Mouse (Mus musculus): Measurements from ENCODE around the gene Tssk6. TPM values are rescaled to one million over a fixed set of nuclear protein-coding genes. Genes with fewer than 3 reads are reported as not detected.
A peak's percentile ranks its signal among the peaks of the same experiment; 100 is the strongest.

The Tssk6 gene
- total and polyA plus RNA-seq, 3 experiments = 0.16 to 0.49 (median 0.23) TPM

DNA sequence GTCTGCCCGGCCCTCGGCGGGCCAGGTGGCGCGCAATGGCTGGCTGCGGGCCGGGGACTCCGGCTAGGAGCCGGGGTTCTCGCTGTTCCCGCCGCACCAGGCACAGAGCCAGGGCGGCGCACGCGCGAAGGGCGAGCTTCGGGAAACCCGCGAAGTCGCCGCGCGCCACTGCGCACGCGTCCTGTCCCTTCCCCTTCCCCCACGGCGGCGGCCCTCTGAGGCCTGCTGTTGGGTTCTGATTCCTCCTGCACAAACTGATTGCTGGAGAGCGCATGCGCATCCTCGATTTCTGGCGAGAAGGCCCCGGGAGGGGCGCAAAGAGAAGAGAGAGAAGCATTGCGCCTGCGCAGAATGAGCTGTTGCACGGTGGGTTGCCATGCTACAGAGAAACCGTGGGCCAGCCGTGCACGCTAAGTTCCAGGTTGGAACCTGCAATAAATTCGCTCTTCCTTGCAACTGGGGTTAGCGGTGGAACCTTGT lies 1.1 kb downstream of the Tssk6 start:
- intact Hi-C loops (cut with DNase I) = loop anchor here (5.0 kb wide), 3 partner anchors 94 to 309 kb away; partner anchors contain the start of genes Gatad2a and Slc25a42
- WGBS = under 1% methylated on average over 45 of the region's 45 CpGs
- peak overlapping the region; percentile 98 for H3K27ac ChIP-seq
- no peaks in the 10 kb centered on the region; the same call in 1 of the 2 replicates for H3K79me2 ChIP-seq (replicated peaks; ENCODE audit: control insufficient read depth, insufficient read depth, low read length)
- H3K4me3 ChIP-seq = peak overlapping the region; percentile 77
- H3K4me1 ChIP-seq (ENCODE audit: control insufficient read depth, insufficient read depth, low read length) = peaks cover 6% of the 10 kb centered on the region
- no peaks in the 10 kb centered on the region for H3K36me3 ChIP-seq (ENCODE audit: control insufficient read depth, insufficient read depth, low read length)
- H3K9ac ChIP-seq (ENCODE audit: low read depth, low read length) = peak overlapping the region; percentile 70
- DNase-seq = peak; percentile 98 to 99
- no peaks in the 10 kb centered on the region for H3K27me3 ChIP-seq (ENCODE audit: control insufficient read depth, insufficient read depth, low read length)
- TF ChIP-seq POLR2A (IDR thresholded peaks at IDR 0.05; ENCODE audit: insufficient read depth, low read depth, low read length) (no peak), CTCF (IDR thresholded peaks at IDR 0.05) (0 out of 2 replicates have a peak, but pooled peaks have one; percentile 1), EP300 (IDR thresholded peaks at IDR 0.05; ENCODE audit: insufficient read depth, low read depth, low read length) (peak; percentile 76; the same call in 1 of the 2 replicates)

DNA sequence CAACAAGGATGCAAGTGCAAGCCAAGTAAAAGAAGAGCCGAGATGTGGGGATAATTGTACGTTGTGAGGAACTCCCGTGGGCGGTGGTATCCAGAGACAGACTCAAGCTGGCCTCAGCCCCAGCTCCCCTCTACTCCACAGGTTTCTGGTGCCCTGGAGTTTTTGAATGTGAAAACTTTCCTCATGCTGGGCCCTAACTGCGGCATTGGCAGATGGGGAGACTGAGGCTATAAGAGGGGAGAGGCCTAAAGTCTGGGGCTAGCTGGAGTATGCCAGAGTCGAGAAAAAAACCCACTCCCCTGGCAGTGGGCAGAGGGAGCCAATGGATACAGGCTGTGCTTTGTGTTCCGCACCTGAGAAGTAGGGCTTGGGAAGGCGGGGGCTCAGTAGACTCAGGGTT lies 2.1 kb downstream of the Tssk6 start:
- Histone ChIP-seq H3K27me3 (ENCODE audit: control insufficient read depth, insufficient read depth, low read length) (no peaks in the 10 kb centered on the region), H3K4me1 (ENCODE audit: control insufficient read depth, insufficient read depth, low read length) (peaks cover 3% of the 10 kb centered on the region), H3K36me3 (ENCODE audit: control insufficient read depth, insufficient read depth, low read length) (no peaks in the 10 kb centered on the region), H3K4me3 (no peak overlapping the region), H3K27ac (no peak overlapping the region), H3K79me2 (replicated peaks; ENCODE audit: control insufficient read depth, insufficient read depth, low read length) (no peaks in the 10 kb centered on the region; the same call in 1 of the 2 replicates), H3K9ac (ENCODE audit: low read depth, low read length) (no peak overlapping the region)
- 79% methylated on average over 8 of the region's 8 CpGs for WGBS
- no peak for DNase-seq
- intact Hi-C loops (cut with DNase I) = loop anchor here (5.0 kb wide), 3 partner anchors 93 to 308 kb away; partner anchors contain the start of genes Gatad2a and Slc25a42
- TF ChIP-seq POLR2A (IDR thresholded peaks at IDR 0.05; ENCODE audit: insufficient read depth, low read depth, low read length) (no peak), CTCF (IDR thresholded peaks at IDR 0.05) (no peak)

DNA sequence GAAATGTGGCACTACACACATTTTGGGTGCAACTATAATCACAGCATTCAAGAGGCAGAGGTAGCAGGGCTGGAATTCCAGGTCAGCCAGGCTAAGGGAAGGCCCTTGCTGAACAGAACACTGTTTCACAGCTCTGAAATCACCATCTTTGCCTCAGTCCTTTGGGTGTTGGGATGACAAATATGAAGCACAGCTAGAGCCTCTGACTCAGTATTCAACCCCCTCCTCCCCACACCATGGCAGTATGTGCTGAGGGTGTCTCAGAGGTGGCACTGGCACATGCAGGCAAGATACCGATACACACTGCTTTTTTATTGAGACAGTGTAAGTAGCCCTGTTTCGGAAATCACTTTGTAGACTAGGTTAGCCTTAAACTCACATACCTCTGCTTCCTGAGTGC lies 4.3 kb downstream of the Tssk6 start:
- Histone ChIP-seq H3K79me2 (replicated peaks; ENCODE audit: control insufficient read depth, insufficient read depth, low read length) (no peaks in the 10 kb centered on the region), H3K4me1 (ENCODE audit: control insufficient read depth, insufficient read depth, low read length) (peaks cover 2% of the 10 kb centered on the region; the same call in 1 of the 2 replicates), H3K27me3 (ENCODE audit: control insufficient read depth, insufficient read depth, low read length) (no peaks in the 10 kb centered on the region), H3K36me3 (ENCODE audit: control insufficient read depth, insufficient read depth, low read length) (no peaks in the 10 kb centered on the region), H3K27ac (no peak overlapping the region), H3K9ac (ENCODE audit: low read depth, low read length) (no peak overlapping the region), H3K4me3 (no peak overlapping the region)
- TF ChIP-seq POLR2A (IDR thresholded peaks at IDR 0.05; ENCODE audit: insufficient read depth, low read depth, low read length) (no peak), CTCF (IDR thresholded peaks at IDR 0.05) (no peak), EP300 (IDR thresholded peaks at IDR 0.05; ENCODE audit: insufficient read depth, low read depth, low read length) (no peak)
- 91% methylated on average over 2 of the region's 2 CpGs for WGBS
- intact Hi-C loops (cut with DNase I) = no loop called here
- no peak for DNase-seq

DNA sequence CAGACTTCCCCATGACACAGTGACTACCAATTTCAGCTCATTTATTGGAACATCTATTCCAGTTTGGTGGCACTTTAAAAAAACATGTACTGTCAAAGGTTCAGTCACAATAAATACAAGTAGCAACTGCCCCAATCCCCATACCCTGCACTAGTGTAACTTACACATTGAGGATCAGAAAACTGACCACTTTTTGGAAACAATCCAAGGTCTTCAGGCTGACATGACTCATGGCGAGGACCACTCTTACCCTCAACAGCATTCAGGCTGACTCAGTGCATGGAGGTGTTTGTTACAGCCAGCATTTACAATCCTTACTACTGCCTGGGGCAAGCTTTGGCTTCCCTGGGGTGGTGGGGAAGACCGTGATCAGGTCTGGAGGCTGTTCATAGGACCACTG lies 5.1 kb downstream of the Tssk6 start:
- TF ChIP-seq EP300 (IDR thresholded peaks at IDR 0.05; ENCODE audit: insufficient read depth, low read depth, low read length) (no peak), CTCF (IDR thresholded peaks at IDR 0.05) (no peak), POLR2A (IDR thresholded peaks at IDR 0.05; ENCODE audit: insufficient read depth, low read depth, low read length) (no peak)
- Histone ChIP-seq H3K36me3 (ENCODE audit: control insufficient read depth, insufficient read depth, low read length) (no peaks in the 10 kb centered on the region), H3K27me3 (ENCODE audit: control insufficient read depth, insufficient read depth, low read length) (no peaks in the 10 kb centered on the region), H3K4me3 (no peak overlapping the region), H3K79me2 (replicated peaks; ENCODE audit: control insufficient read depth, insufficient read depth, low read length) (no peaks in the 10 kb centered on the region), H3K4me1 (ENCODE audit: control insufficient read depth, insufficient read depth, low read length) (no peaks in the 10 kb centered on the region; the same call in 1 of the 2 replicates), H3K27ac (no peak overlapping the region), H3K9ac (ENCODE audit: low read depth, low read length) (no peak overlapping the region)
- WGBS = 86% methylated on average over 2 of the region's 2 CpGs
- no peak for DNase-seq
- intact Hi-C loops (cut with DNase I) = no loop called here

DNA sequence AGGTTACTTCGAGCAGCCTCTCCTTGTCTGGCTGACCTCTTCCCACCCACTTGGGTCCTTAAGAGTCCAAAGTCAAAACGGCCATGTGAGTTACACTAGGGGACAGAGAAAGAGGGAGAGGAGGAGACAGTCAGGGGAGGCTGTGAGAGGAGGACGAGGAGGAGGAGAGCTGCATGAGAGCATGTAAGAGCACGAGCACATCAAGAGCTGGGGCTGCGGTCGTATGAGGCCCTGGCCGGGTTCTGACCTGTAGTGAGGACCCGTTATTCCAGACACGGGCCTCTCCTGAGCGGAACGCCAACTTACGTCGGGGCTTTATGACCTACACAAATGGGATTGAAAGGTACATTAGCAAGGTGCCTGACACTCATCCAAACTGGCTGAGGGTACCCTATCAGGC lies 9.9 kb downstream of the Tssk6 start:
- Histone ChIP-seq H3K36me3 (ENCODE audit: control insufficient read depth, insufficient read depth, low read length) (no peaks in the 10 kb centered on the region), H3K79me2 (replicated peaks; ENCODE audit: control insufficient read depth, insufficient read depth, low read length) (no peaks in the 10 kb centered on the region), H3K9ac (ENCODE audit: low read depth, low read length) (no peak overlapping the region), H3K4me3 (no peak overlapping the region), H3K27me3 (ENCODE audit: control insufficient read depth, insufficient read depth, low read length) (no peaks in the 10 kb centered on the region), H3K4me1 (ENCODE audit: control insufficient read depth, insufficient read depth, low read length) (peaks cover 4% of the 10 kb centered on the region; the same call in 1 of the 2 replicates), H3K27ac (no peak overlapping the region)
- no peak for TF ChIP-seq POLR2A (IDR thresholded peaks at IDR 0.05; ENCODE audit: insufficient read depth, low read depth, low read length)
- TF ChIP-seq EP300 (IDR thresholded peaks at IDR 0.05; ENCODE audit: insufficient read depth, low read depth, low read length) = no peak
- no peak for TF ChIP-seq CTCF (IDR thresholded peaks at IDR 0.05)
- 90% methylated on average over 13 of the region's 13 CpGs for WGBS
- no peak for DNase-seq
- intact Hi-C loops (cut with DNase I) = no loop called here

DNA sequence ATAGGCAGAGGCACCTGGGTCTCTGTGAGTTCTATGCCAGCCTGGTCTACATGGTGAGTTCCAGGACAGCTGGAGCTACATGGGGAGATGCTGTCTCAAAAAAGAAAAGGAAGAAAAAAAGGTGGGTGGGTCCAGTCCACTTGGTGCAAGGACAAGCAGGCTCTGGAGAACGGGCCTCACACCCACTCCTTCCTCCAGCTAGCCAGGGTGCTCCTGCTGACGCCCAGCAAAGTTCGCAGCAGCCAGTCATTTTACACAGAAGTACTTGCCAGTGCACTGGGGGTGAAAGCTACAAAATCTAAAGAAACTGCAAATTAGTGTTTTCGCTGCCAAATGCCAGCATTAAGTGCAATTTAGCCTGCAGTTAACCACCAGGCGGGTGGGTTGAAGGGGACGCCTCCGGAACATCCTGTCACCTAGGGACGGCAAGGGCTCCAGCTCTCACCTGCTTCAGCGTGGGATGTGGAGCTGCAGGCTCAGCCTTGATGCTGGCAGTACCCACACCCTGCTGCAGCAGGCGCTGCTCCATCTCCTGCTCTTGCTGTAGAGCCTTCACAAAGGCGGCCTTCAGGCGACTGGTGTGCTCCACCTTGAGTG lies 10.6 kb downstream of the Tssk6 start:
- Histone ChIP-seq H3K27ac (no peak overlapping the region), H3K4me3 (no peak overlapping the region), H3K4me1 (ENCODE audit: control insufficient read depth, insufficient read depth, low read length) (peaks cover 4% of the 10 kb centered on the region; the same call in 1 of the 2 replicates), H3K36me3 (ENCODE audit: control insufficient read depth, insufficient read depth, low read length) (no peaks in the 10 kb centered on the region), H3K27me3 (ENCODE audit: control insufficient read depth, insufficient read depth, low read length) (no peaks in the 10 kb centered on the region), H3K79me2 (replicated peaks; ENCODE audit: control insufficient read depth, insufficient read depth, low read length) (no peaks in the 10 kb centered on the region), H3K9ac (ENCODE audit: low read depth, low read length) (no peak overlapping the region)
- intact Hi-C loops (cut with DNase I) = no loop called here
- no peak for DNase-seq
- TF ChIP-seq POLR2A (IDR thresholded peaks at IDR 0.05; ENCODE audit: insufficient read depth, low read depth, low read length) (no peak), CTCF (IDR thresholded peaks at IDR 0.05) (no peak), EP300 (IDR thresholded peaks at IDR 0.05; ENCODE audit: insufficient read depth, low read depth, low read length) (no peak)
- WGBS = 86% methylated on average over 12 of the region's 12 CpGs

Measured in heart, adult 2 months (tissue).